Mouse (Mus musculus) forebrain, embryonic 14.5 days (tissue): ENCODE results near the gene Fam205a1. TPM values are rescaled to one million over a fixed set of nuclear protein-coding genes. Genes with fewer than 3 reads are reported as not detected.
"Not testable (repeated sequence)": the region's sequence is repeated elsewhere in the genome, so short reads cannot be mapped to it uniquely, and the experiment has no call there.

Experiments used
- ATAC-seq: fragments of 200-750 bp; cut with Nextera tagmentation; 2 replicates; pipeline ENCODE4 v1.8.0; 2017; ENCODE audit warnings: mild to moderate bottlenecking, moderate library complexity
- DNase-seq: peaks from one replicate; pipeline ENCODE4 v3.0.0-alpha.2; 2015; ENCODE audit warnings: low spot score
- H3K27ac ChIP-seq: fragments of 300-500 bp; sonication (generic); 2 replicates; pipeline ENCODE4 v1.5.1; 2014; ENCODE audit warnings: low read depth, mild to moderate bottlenecking, control low read depth, low read length, moderate library complexity
- H3K27me3 ChIP-seq: fragments of 300-500 bp; sonication (generic); replicated peaks from 2 replicates; pipeline ENCODE4 v1.6.1; 2014; ENCODE audit warnings: low read length, control low read depth, mixed read lengths; ENCODE audit not compliant: control insufficient read depth, insufficient read depth
- H3K36me3 ChIP-seq: fragments of 300-500 bp; sonication (generic); 2 replicates; pipeline ENCODE4 v1.6.1; 2014; ENCODE audit warnings: low read length, control low read depth; ENCODE audit not compliant: control insufficient read depth, insufficient read depth
- H3K4me1 ChIP-seq: fragments of 300-500 bp; sonication (generic); 2 replicates; pipeline ENCODE4 v1.6.1; 2014; ENCODE audit warnings: antibody characterized with exemption, low read length, control low read depth; ENCODE audit not compliant: control insufficient read depth, insufficient read depth
- H3K4me2 ChIP-seq: fragments of 300-500 bp; sonication (generic); 2 replicates; pipeline ENCODE4 v1.6.1; 2014; ENCODE audit warnings: mild to moderate bottlenecking, control low read depth, low read length
- H3K4me3 ChIP-seq: fragments of 300-500 bp; sonication (generic); 2 replicates; pipeline ENCODE4 v1.5.1; 2014; ENCODE audit warnings: low read depth, low read length, control low read depth
- H3K9ac ChIP-seq: fragments of 300-500 bp; sonication (generic); 2 replicates; pipeline ENCODE4 v1.6.1; 2014; ENCODE audit warnings: mild to moderate bottlenecking, low read length, control low read depth, moderate library complexity
- H3K9me3 ChIP-seq: fragments of 300-500 bp; sonication (generic); replicated peaks from 2 replicates; pipeline ENCODE4 v1.6.1; 2016; ENCODE audit warnings: low read length, control low read depth, mixed read lengths; ENCODE audit not compliant: control insufficient read depth
- WGBS: fragments of 180-500 bp; shearing (Covaris S2); extraction: QIAGEN DNeasy Blood & Tissue Kit; methylation state at CpG from one replicate; pipeline ENCODE4 v1.1.7; 2014; 5-methylcytosine and 5-hydroxymethylcytosine counted together
- polyA plus RNA-seq: library from polyadenylated mRNA; unstranded; fragments of >200 nt; fragmentation: Nextera tagmentation; extraction: Ambion mirVana; gene quantifications from 2 replicates; pipeline ENCODE4 v1.2.1, GENCODE M21; 2014

Gene Fam205a1
- polyA plus RNA-seq, 1 experiment from 2014 or later = not detected

DNA sequence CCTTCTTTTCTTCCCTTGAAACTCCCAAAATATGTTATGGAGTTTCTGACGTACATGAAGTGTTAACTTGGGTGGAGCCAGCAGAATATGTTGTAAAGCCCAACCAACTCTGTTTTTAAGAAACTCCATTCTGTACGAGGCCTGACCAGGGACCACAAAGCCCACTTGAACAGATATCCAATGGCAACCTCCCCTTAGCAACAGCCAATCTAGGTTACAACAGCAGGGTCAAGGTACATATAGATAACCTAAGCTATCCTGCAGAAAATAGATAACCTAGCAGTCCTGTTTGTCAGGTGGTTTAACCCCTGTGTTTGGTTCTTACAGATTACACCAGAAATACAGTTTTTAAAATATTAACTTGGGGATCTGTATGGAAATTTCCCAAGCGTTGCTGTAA, 13.7 kb upstream of the Fam205a1 start:
- Histone ChIP-seq H3K4me2 (no peak overlapping the region), H3K4me3 (no peak overlapping the region), H3K4me1 (no peaks in the 10 kb centered on the region), H3K27me3 (no peaks in the 10 kb centered on the region), H3K9ac (no peak overlapping the region), H3K36me3 (no peaks in the 10 kb centered on the region), H3K27ac (no peak overlapping the region), H3K9me3 (no peaks in the 10 kb centered on the region)
- ATAC-seq = no peak
- WGBS = 75% methylated on average over 3 of the region's 3 CpGs
- DNase-seq = no peak

DNA sequence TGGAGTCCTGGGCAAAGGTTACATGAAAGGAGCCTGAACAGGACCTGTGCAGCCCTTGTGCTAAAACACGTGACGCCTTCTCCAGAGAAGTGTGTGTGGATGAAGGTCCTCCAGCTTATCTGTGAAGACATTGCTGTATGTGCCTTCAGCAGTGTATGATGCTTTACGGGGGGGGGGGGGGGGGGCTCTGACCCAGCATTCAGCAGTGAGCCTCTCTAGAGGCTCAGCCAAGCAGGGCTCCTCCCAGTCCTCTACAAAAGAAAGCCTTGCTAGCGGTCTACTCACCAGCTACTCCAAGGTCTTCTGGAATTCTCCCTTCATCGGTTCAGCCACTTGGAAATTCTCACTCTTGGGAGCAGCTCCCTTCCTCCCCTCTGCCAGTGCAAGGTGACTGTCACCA, 9.8 kb upstream of the Fam205a1 start:
- H3K36me3 ChIP-seq = not testable (repeated sequence)

DNA sequence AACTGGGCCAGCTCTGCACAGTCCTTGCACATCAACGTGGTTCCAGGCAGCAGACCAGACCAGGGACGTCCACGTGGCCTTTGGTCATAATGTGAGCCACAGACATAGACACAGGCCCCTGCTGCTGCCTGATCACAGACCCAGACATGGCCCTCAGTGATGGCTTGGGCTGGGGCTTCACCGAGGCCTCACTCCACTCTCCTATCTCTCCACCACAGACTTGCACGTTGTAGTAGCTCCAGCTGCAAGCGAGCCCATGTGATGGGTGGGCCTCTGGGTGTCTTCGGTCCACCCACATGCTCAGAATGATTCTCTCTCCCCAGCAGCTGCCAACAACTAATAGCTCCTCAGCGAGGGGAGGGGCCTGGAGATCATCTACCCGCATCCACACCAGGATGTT, 6.8 kb upstream of the Fam205a1 start:
- not testable (repeated sequence) for H3K36me3 ChIP-seq, H3K27ac ChIP-seq, H3K27me3 ChIP-seq, H3K4me3 ChIP-seq, DNase-seq, H3K9ac ChIP-seq, H3K4me2 ChIP-seq, H3K4me1 ChIP-seq, H3K9me3 ChIP-seq, ATAC-seq
- 84% methylated on average over 9 of the region's 9 CpGs for WGBS

More for the DNA sequence above, 9.8 kb upstream of the Fam205a1 start:
- H3K27me3 ChIP-seq, H3K27ac ChIP-seq, H3K4me1 ChIP-seq, H3K9me3 ChIP-seq, H3K4me2 ChIP-seq, ATAC-seq, DNase-seq, H3K9ac ChIP-seq, H3K4me3 ChIP-seq: not testable (repeated sequence)
- 84% methylated on average over 5 of the region's 5 CpGs for WGBS

DNA sequence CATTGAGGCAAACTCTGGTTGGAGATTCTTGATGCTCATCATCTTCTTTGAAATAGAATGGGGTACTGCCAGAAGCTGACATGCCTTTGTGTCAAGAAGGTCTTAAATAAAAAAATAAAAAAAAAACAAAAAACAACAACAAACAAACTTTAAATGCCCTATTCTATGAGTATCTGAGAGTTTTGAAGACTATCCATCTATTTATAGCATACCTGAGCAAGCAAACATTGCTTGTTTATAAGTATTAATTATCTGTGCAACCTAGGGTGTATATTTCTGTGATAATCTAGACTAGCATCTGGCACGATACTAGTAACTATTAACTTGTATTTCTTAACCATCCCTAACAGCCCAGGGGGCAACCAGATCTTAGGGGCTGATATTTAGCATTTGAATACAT, 3.0 kb upstream of the Fam205a1 start, which contains the start of gene Gm12394:
Gene Gm12394, minus strand, starts transcription at position 101 of the 400 bp plus-strand sequence.
- ATAC-seq, H3K27ac ChIP-seq, H3K36me3 ChIP-seq, H3K4me2 ChIP-seq, H3K9ac ChIP-seq, H3K9me3 ChIP-seq, DNase-seq, H3K27me3 ChIP-seq, H3K4me1 ChIP-seq, H3K4me3 ChIP-seq: not testable (repeated sequence)
- 73% methylated on average over 1 of the region's 1 CpGs for WGBS

Other genes with a start within 250 kb of the Fam205a1 start
- not detected in 2 replicates for gene Gm10591, start 241.7 kb downstream of the Fam205a1 start, polyA plus RNA-seq
- gene Gm2564, start 224.2 kb downstream of the Fam205a1 start, polyA plus RNA-seq = not detected in 2 replicates
- gene Ccl27b, start 198.6 kb downstream of the Fam205a1 start, polyA plus RNA-seq = not detected in 2 replicates
- not detected in 2 replicates for gene Il11ra2, start 192.0 kb downstream of the Fam205a1 start, polyA plus RNA-seq
- gene 4930578G10Rik, start 118.3 kb downstream of the Fam205a1 start, polyA plus RNA-seq = 0.51 and 0.52 TPM in 2 replicates
- not detected in 2 replicates for gene Ccl19, start 97.3 kb downstream of the Fam205a1 start, polyA plus RNA-seq
- 0.55 and 0.80 TPM in 2 replicates for gene Ccl21a, start 79.9 kb downstream of the Fam205a1 start, polyA plus RNA-seq
- 0.10 and 0.41 TPM in 2 replicates for gene Gm12394, start 2.9 kb upstream of the Fam205a1 start, polyA plus RNA-seq
- 0.64 and 0.98 TPM in 2 replicates for gene Fam205c, start 20.3 kb upstream of the Fam205a1 start, polyA plus RNA-seq
- gene Phf24, start 62.8 kb upstream of the Fam205a1 start, polyA plus RNA-seq = 11.8 and 17.2 TPM in 2 replicates
- 52.1 and 61.1 TPM in 2 replicates for gene Dnajb5, start 95.9 kb upstream of the Fam205a1 start, polyA plus RNA-seq
- gene 1700022I11Rik, start 115.7 kb upstream of the Fam205a1 start, polyA plus RNA-seq = 0.47 and 0.53 TPM in 2 replicates
- 446 and 480 TPM in 2 replicates for gene Vcp, start 146.6 kb upstream of the Fam205a1 start, polyA plus RNA-seq
- 17.3 and 26.1 TPM in 2 replicates for gene Fancg, start 156.6 kb upstream of the Fam205a1 start, polyA plus RNA-seq
- 18.1 and 18.2 TPM in 2 replicates for gene Pigo, start 171.9 kb upstream of the Fam205a1 start, polyA plus RNA-seq
- 302 and 334 TPM in 2 replicates for gene Stoml2, start 177.8 kb upstream of the Fam205a1 start, polyA plus RNA-seq
- gene Fam214b, start 192.3 kb upstream of the Fam205a1 start, polyA plus RNA-seq = 19.3 and 26.7 TPM in 2 replicates
- gene Unc13b, start 205.1 kb upstream of the Fam205a1 start, polyA plus RNA-seq = 8.1 and 12.3 TPM in 2 replicates